Mouse (Mus musculus) lung, embryonic 15.5 days (tissue): ENCODE data around the gene Fam131c. TPM values are rescaled to one million over a fixed set of nuclear protein-coding genes. Genes with fewer than 3 reads are reported as not detected.
A peak's percentile ranks its signal among the peaks of the same experiment; 100 is the strongest.

Experiments
- ATAC-seq: fragments of 200-750 bp; cut with Nextera tagmentation; 2 replicates; pipeline ENCODE4 v1.8.0; 2017; ENCODE audit warnings: moderate number of reproducible peaks, borderline replicate concordance; ENCODE audit not compliant: low FRiP score, low TSS enrichment; ENCODE audit errors: extremely low read depth
- H3K27ac ChIP-seq: fragments of 300-500 bp; sonication (generic); 2 replicates; pipeline ENCODE4 v1.5.1; 2015; ENCODE audit warnings: moderate library complexity, mild to moderate bottlenecking, inconsistent platforms
- H3K27me3 ChIP-seq: fragments of 300-500 bp; sonication (generic); 2 replicates; pipeline ENCODE4 v1.6.1; 2015; ENCODE audit warnings: inconsistent platforms
- H3K36me3 ChIP-seq: fragments of 300-500 bp; sonication (generic); 2 replicates; pipeline ENCODE4 v1.6.1; 2015; ENCODE audit warnings: inconsistent platforms
- H3K4me1 ChIP-seq: fragments of 300-500 bp; sonication (generic); 2 replicates; pipeline ENCODE4 v1.6.1; 2015; ENCODE audit warnings: inconsistent platforms
- H3K4me2 ChIP-seq: fragments of 300-500 bp; sonication (generic); 2 replicates; pipeline ENCODE4 v1.6.1; 2015; ENCODE audit warnings: inconsistent platforms, mild to moderate bottlenecking, moderate library complexity
- H3K4me3 ChIP-seq: fragments of 300-500 bp; sonication (generic); 2 replicates; pipeline ENCODE4 v1.5.1; 2015; ENCODE audit warnings: mild to moderate bottlenecking, inconsistent platforms
- H3K9ac ChIP-seq: fragments of 300-500 bp; sonication (generic); 2 replicates; pipeline ENCODE4 v1.6.1; 2015; ENCODE audit warnings: inconsistent platforms
- H3K9me3 ChIP-seq: fragments of 300-500 bp; sonication (generic); 2 replicates; pipeline ENCODE4 v1.6.1; 2016; ENCODE audit warnings: inconsistent platforms
- WGBS: fragments of 180-500 bp; shearing (Covaris S2); methylation state at CpG from one replicate; pipeline ENCODE4 v1.1.7; 2015; 5-methylcytosine and 5-hydroxymethylcytosine counted together
- polyA plus RNA-seq: library from polyadenylated mRNA; unstranded; fragments of >200 nt; fragmentation: Nextera tagmentation; extraction: Ambion mirVana; gene quantifications from 2 replicates; pipeline ENCODE4 v1.2.1, GENCODE M21; 2015

Gene Fam131c
- polyA plus RNA-seq, 1 experiment from 2014 or later, result 3.1 TPM

DNA sequence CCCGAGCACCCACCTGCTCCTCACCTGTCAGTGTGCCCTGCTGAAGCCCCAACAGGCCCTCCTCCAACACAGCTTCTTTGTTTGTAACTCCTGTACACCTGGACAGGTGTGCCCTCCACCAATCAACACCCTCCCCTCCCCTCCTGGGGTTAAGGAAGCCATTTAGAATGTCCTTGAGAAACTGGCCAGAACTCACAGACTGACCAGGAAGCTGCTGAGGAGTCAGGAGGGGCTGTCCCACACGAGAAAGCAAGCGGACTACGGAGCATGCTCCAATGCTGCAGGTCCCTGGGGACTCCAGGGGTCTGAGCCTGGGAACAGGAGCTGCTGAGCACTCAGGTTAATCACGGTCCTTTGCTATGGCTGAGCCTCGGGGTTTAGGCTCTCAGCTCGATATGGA lies 47.9 kb downstream of the Fam131c start, which contains the start of gene Clcnkb:
Gene Clcnkb (minus strand): TSS at position 91 of the 400 bp plus-strand sequence.
- 67% methylated on average over 7 of the region's 7 CpGs for WGBS
- no peak within 1 kb of the TSS for H3K27ac ChIP-seq
- peaks cover 13% of the 10 kb centered on the region; the same call in 1 of the 2 replicates for H3K4me1 ChIP-seq
- H3K9me3 ChIP-seq, result no peaks in the 10 kb centered on the region
- H3K4me3 ChIP-seq, result no peak within 1 kb of the TSS
- no peaks in the 10 kb centered on the region for H3K36me3 ChIP-seq
- peaks cover 6% of the 10 kb centered on the region; the same call in 1 of the 2 replicates for H3K27me3 ChIP-seq
- no peak within 1 kb of the TSS for H3K9ac ChIP-seq
- ATAC-seq, result no peak
- H3K4me2 ChIP-seq, result no peak within 1 kb of the TSS

DNA sequence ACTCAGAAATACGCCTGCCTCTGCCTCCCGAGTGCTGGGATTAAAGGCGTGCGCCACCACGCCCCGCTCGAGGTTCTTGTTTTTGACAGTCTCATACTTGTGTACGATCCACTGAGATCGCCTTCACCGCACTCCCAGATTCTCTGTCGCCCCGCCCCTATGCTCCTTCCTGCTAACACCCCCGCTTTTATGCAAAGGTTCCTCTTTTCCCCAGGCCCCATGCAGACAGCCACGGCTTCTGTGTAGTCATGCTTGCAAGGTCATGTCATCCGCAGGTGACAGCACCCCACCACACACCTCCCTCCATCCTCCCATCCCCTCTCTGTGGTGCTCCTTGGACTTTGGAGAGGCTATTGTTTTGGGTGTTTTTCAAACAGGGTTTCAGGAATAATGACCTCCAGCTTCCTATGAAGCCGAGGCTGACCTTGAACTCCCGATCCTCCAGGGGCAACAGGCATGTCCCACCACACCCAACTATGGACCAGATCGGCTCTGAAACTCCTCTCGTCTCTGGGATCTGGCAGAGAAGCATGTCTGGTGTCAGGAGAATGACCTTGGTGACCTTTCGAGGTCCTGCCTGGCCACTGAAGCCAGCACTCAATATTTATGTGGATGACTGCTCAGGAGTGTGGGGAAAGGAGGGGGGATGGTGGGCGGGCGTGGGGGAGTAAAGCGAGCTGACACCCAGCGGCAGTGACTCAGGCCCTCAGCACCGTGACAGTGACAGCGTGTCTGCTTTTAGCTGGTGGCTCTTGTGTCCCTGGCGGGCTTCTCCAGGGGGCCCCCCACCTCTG lies 51.6 kb downstream of the Fam131c start:
- 51% methylated on average over 27 of the region's 27 CpGs for WGBS
- H3K27me3 ChIP-seq, result peaks cover 6% of the 10 kb centered on the region; the same call in 1 of the 2 replicates
- ATAC-seq, result no peak
- no peaks in the 10 kb centered on the region for H3K9me3 ChIP-seq
- no peak overlapping the region for H3K4me2 ChIP-seq
- no peak overlapping the region for H3K27ac ChIP-seq
- H3K9ac ChIP-seq, result no peak overlapping the region
- no peaks in the 10 kb centered on the region for H3K36me3 ChIP-seq
- H3K4me3 ChIP-seq, result no peak overlapping the region
- peaks cover 22% of the 10 kb centered on the region for H3K4me1 ChIP-seq

DNA sequence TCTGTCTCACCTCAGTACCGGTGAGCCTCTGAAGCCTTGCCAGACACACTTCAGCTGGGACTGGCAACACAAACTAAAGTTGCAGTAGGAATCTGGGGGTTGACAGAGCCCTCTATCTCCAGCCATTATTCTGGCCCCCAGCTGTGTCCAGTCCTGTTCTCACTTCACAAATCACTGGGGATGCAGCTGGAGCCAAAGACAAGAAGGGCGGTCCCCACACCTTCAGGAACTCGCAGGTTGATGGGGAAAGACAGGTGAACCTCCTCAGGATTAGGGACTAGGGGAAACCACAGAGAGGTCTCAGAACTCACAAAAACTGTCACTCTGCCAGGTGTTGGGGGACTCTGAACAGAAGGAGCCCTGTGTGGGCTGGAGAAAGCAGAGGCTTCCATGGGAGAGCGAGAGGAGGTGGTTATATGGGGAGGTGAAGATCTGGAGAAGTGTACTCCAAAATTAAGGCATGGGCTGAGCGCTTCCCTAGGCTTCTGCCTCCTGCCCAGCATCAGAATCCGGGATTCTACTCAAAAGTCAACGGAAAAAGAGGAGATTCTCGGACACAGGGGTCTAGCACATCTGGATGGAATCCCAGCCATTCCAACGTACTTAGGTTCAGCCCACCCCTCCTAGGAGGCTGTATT lies 52.3 kb downstream of the Fam131c start, which contains the start of gene Hspb7:
Gene Hspb7 (plus strand): TSS at position 588 of the 638 bp plus-strand sequence.
- no peaks in the 10 kb centered on the region for H3K9me3 ChIP-seq
- H3K36me3 ChIP-seq, result no peaks in the 10 kb centered on the region
- H3K9ac ChIP-seq, result no peak within 1 kb of the TSS
- peaks cover 6% of the 10 kb centered on the region; the same call in 1 of the 2 replicates for H3K27me3 ChIP-seq
- H3K4me2 ChIP-seq, result 0 out of 2 replicates have a peak within 1 kb of the TSS, but pooled peaks have one; percentile 8
- H3K4me1 ChIP-seq, result peaks cover 22% of the 10 kb centered on the region
- ATAC-seq, result no peak
- WGBS, result 30% methylated on average over 9 of the region's 9 CpGs
- peak within 1 kb of the TSS; percentile 54 for H3K27ac ChIP-seq
- 0 out of 2 replicates have a peak within 1 kb of the TSS, but pooled peaks have one; percentile 10 for H3K4me3 ChIP-seq

DNA sequence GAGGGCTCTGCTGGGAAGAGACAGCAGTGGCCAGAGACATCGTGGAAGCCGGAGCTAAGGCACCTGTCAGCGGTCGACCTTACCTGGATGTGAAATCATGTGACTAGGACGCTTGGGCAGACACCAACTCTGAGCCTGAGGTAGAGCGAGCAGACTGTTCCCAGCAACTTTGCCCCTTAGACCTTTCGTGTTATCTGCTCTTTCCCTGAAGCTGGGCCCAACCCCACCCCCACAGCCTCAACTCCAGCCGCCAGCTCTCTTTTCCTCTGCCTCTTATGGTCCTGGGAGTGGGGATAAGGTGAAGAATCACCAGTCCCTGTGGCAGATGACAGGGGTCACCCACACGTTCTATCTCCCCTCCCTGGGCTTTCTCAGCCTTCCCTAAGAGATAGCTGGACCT lies 52.9 kb downstream of the Fam131c start:
- peak overlapping the region; percentile 54 for H3K27ac ChIP-seq
- no peaks in the 10 kb centered on the region for H3K9me3 ChIP-seq
- ATAC-seq, result no peak
- H3K36me3 ChIP-seq, result no peaks in the 10 kb centered on the region
- H3K4me2 ChIP-seq, result no peak overlapping the region
- no peak overlapping the region for H3K9ac ChIP-seq
- peaks cover 6% of the 10 kb centered on the region; the same call in 1 of the 2 replicates for H3K27me3 ChIP-seq
- H3K4me3 ChIP-seq, result no peak overlapping the region
- peaks cover 28% of the 10 kb centered on the region for H3K4me1 ChIP-seq
- WGBS, result 27% methylated on average over 9 of the region's 9 CpGs

DNA sequence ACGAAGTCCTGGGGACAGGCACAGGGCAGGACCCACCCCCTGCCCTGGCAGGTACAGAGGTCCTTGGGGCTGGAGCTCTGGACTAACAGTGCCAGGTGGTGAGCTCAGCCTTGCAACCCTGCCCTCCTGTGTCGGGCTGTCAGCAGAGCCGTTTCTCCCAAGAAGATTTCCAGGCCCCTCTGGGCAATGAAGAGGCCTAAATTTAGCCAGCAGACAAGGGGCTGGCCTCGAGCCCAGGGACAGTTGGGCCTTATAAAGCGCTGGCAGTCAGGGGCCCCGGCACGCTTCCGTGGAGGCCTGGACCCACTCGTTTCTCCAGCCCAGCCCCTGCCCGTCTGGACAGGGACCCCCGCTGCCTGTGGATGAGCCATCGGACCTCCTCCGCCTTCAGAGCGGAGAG lies 53.4 kb downstream of the Fam131c start:
- Histone ChIP-seq H3K4me1 (peaks cover 33% of the 10 kb centered on the region), H3K9me3 (no peaks in the 10 kb centered on the region), H3K27ac (peak overlapping the region; percentile 54), H3K4me2 (0 out of 2 replicates have a peak overlapping the region, but pooled peaks have one; percentile 8), H3K27me3 (peaks cover 6% of the 10 kb centered on the region; the same call in 1 of the 2 replicates), H3K36me3 (no peaks in the 10 kb centered on the region), H3K4me3 (0 out of 2 replicates have a peak overlapping the region, but pooled peaks have one; percentile 10), H3K9ac (no peak overlapping the region)
- WGBS, result 51% methylated on average over 14 of the region's 14 CpGs
- peak; percentile 9; the same call in 1 of the 2 replicates for ATAC-seq

DNA sequence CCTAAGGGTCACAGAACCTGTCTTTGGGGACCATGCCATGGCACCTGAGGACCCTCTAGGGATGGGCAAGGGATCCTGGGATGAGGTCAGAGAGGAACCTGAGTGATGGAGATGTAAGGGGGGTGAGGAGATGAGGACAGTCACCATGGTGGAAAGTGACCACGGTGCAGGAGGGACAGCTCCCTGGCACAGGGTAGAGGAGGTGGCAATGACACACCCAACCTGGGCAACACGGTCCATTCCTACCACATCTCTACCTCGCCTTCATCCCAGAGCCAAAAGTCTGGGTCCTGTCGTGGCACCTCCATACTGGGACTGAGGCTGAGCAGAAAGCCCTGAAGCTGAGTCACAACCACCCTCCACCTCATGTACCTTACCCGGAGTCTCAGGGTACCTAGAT lies 54.8 kb downstream of the Fam131c start:
- Histone ChIP-seq H3K4me3 (no peak overlapping the region), H3K9me3 (no peaks in the 10 kb centered on the region), H3K4me1 (peaks cover 42% of the 10 kb centered on the region), H3K4me2 (no peak overlapping the region), H3K27me3 (peaks cover 6% of the 10 kb centered on the region; the same call in 1 of the 2 replicates), H3K9ac (no peak overlapping the region), H3K36me3 (no peaks in the 10 kb centered on the region), H3K27ac (no peak overlapping the region)
- no peak for ATAC-seq
- WGBS, result 79% methylated on average over 5 of the region's 5 CpGs

DNA sequence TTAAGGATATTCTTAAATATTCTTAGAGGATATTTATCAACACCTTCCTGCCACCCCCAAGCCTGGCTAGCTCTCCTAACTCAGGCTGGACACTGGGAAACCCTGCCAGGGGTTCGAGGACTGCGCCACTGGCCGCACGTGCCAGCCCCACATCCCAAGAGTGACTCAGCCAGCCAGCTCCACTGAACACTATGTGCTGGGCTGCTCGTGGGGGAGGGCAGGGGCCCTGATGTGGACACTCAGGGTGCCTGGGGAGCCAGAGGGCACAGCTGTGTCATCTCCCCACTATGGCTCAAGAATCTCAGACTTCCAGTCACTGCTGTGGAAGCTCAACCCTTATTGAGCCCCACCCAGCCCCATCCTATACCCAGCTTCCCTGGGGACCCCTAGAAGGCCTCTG lies 55.3 kb downstream of the Fam131c start:
- Histone ChIP-seq H3K4me2 (no peak overlapping the region), H3K36me3 (no peaks in the 10 kb centered on the region), H3K27me3 (peaks cover 6% of the 10 kb centered on the region; the same call in 1 of the 2 replicates), H3K27ac (no peak overlapping the region), H3K4me1 (peaks cover 42% of the 10 kb centered on the region), H3K4me3 (no peak overlapping the region), H3K9ac (no peak overlapping the region), H3K9me3 (no peaks in the 10 kb centered on the region)
- ATAC-seq, result no peak
- 79% methylated on average over 5 of the region's 5 CpGs for WGBS

DNA sequence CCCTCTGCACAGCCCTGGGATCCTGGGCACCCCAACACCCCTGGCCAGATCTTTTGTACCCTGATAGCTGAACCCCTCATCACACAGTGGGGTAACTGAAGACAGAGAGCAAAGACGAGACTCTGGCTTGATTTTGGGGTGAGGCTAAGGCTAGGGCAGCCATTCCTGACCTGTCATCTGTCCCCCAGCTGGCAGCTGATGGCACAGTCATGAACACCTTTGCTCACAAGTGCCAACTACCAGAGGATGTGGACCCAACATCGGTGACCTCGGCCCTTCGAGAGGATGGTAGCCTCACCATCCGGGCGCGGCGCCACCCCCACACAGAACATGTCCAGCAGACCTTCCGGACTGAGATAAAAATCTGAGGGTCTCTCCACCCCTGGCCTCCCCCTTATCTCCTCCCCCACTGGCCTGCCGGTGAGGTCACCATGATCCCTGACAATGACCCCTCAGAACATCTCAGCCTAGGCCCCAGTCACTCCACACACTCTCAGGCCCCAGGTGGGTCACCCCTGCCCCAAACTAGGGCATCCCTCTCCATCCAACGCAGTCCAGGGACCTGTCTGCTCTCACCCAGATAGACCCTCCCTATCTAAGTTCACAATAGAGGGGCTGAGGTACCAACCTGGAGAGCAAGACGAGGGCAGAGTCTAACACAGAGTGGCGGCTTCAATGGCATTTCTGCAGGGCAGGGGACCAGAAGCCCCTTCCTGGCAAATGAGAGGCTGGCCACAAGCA lies 55.8 kb downstream of the Fam131c start:
- Histone ChIP-seq H3K27ac (no peak overlapping the region), H3K4me3 (no peak overlapping the region), H3K9me3 (no peaks in the 10 kb centered on the region), H3K36me3 (no peaks in the 10 kb centered on the region), H3K27me3 (peaks cover 6% of the 10 kb centered on the region; the same call in 1 of the 2 replicates), H3K4me1 (peaks cover 42% of the 10 kb centered on the region), H3K4me2 (no peak overlapping the region), H3K9ac (no peak overlapping the region)
- WGBS, result 80% methylated on average over 13 of the region's 13 CpGs
- ATAC-seq, result no peak

DNA sequence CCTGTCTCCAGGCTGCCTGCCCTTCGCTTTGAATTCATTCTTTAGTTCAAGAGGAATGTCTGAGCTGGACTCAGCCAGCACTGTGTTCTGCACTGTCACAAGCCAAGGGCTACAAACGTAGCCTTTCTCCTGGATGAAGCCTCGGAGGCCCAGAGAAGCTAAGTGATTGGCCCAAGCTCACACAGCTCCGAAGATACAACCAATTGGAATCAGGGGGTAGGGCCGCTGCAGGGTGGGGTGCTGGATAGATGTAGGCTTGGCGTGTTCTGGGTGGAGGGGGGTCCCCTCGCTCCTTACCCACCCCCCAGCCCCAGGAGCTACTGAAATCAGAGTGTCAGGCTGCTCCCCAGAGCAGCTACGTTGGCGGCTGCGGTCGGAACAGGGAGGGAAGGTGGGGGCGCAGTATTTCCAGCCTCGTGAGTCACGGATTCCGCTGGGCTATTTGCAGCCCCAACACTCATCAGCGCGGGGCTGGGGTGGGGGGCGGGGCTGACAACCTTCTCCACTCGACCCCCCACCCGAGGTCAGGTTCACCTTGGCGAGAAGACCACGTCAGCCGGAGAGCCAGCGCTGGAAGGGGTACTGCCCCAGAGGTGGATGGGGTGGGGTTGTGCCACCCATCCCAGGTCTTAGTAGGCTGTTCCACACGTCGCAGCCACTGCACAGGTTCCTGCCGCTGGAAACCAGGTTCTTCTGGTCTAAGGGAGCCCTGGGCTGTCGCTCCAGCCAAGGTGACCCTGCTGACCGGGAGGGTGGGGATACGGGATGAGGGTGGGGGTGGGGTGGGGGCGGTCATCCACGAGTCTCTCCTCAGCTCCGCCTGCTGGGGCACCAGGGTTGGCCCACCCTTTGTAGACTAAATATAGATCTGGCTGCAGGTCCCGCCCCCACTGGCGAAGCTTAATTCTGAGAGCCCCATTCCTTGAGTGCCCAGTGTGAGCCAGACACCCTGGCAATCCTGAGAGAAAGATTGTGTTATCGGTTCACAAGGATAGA lies 57.8 kb downstream of the Fam131c start:
- WGBS, result 3% methylated on average over 35 of the region's 36 CpGs
- ATAC-seq, result peak; percentile 71
- Histone ChIP-seq H3K9ac (peak overlapping the region; percentile 33; the same call in 1 of the 2 replicates), H3K27me3 (peaks cover 1% of the 10 kb centered on the region; the same call in 1 of the 2 replicates), H3K9me3 (no peaks in the 10 kb centered on the region), H3K4me3 (peak overlapping the region; percentile 40), H3K27ac (peak overlapping the region; percentile 54), H3K4me2 (peak overlapping the region; percentile 74), H3K4me1 (peaks cover 30% of the 10 kb centered on the region), H3K36me3 (no peaks in the 10 kb centered on the region)

DNA sequence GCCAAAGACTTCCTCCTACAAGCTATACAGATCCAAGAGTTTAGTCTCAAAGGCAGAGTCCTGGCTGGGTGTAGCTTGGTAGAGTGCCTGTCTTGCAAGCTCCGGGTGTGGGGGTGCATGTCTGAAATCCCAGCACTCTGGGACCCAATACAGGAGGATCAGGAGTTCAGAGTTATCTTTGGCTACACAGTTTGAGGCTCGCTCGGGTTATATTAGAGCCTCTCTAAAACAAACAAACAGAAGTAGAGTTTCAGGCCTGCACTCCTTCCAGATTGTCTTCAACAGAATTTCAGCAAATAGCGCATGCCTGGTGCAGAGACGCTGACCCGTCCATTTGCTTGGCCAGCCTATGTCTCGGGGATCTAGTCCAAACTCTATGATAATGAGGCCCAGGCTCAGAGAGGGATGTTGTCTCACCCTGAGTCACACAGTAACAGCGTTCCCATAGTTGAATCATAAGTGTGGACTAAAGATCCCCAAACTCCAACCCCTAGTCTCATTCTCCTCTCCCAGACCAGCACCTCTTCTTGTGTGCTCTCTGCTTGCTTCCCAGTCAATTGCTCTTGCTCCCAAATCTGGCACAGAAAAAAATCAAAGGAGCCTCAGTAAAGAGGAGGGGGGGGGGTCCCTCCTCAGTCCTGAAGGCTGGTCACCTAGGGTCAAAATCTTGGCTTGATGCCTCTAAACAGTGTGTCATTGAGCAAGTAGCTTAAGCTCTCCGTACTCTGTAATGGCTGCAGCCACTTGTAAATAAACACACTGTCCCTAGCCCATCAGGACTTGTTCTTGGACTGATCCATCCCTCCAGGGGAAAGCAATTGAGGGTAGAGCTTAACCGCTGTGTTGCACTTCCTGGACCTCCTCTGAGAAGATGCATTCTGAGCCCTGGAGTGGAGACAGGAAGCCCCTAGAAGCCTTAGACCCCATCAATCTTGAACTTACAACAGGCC lies 59.1 kb downstream of the Fam131c start:
- no peaks in the 10 kb centered on the region for H3K9me3 ChIP-seq
- no peak overlapping the region for H3K9ac ChIP-seq
- H3K27me3 ChIP-seq, result no peaks in the 10 kb centered on the region; the same call in 1 of the 2 replicates
- ATAC-seq, result no peak
- no peaks in the 10 kb centered on the region for H3K36me3 ChIP-seq
- H3K27ac ChIP-seq, result no peak overlapping the region
- WGBS, result 52% methylated on average over 10 of the region's 10 CpGs
- peaks cover 20% of the 10 kb centered on the region for H3K4me1 ChIP-seq
- H3K4me3 ChIP-seq, result no peak overlapping the region
- H3K4me2 ChIP-seq, result no peak overlapping the region
